Mouse (Mus musculus) neural tube, embryonic 11.5 days (tissue): ENCODE measurements around the gene Gm7075. TPM values are rescaled to one million over a fixed set of nuclear protein-coding genes. Genes with fewer than 3 reads are reported as not detected.
A peak's percentile ranks its signal among the peaks of the same experiment; 100 is the strongest.
"Not testable (repeated sequence)": the region's sequence is repeated elsewhere in the genome, so short reads cannot be mapped to it uniquely, and the experiment has no call there.

Source experiments
- ATAC-seq: fragments of 200-750 bp; cut with Nextera tagmentation; 2 replicates; pipeline ENCODE4 v1.8.0; 2017; ENCODE audit warnings: moderate number of reproducible peaks, mild to moderate bottlenecking, moderate TSS enrichment, moderate library complexity; ENCODE audit not compliant: insufficient read depth, low FRiP score, low TSS enrichment
- DNase-seq: peaks from one replicate; pipeline ENCODE4 v3.0.0-alpha.2; 2015; ENCODE audit warnings: low spot score
- H3K27ac ChIP-seq: fragments of 300-500 bp; sonication (generic); 2 replicates; pipeline ENCODE4 v1.5.1; 2014; ENCODE audit warnings: low read depth, mild to moderate bottlenecking, low read length
- H3K27me3 ChIP-seq: fragments of 300-500 bp; sonication (generic); 2 replicates; pipeline ENCODE4 v1.6.1; 2014; ENCODE audit warnings: mild to moderate bottlenecking, low read length, mixed read lengths; ENCODE audit not compliant: control insufficient read depth, insufficient read depth
- H3K36me3 ChIP-seq: fragments of 300-500 bp; sonication (generic); 2 replicates; pipeline ENCODE4 v1.6.1; 2014; ENCODE audit warnings: mild to moderate bottlenecking, low read length, moderate library complexity, mixed read lengths; ENCODE audit not compliant: control insufficient read depth, insufficient read depth
- H3K4me1 ChIP-seq: fragments of 300-500 bp; sonication (generic); 2 replicates; pipeline ENCODE4 v1.6.1; 2014; ENCODE audit warnings: low read length, mixed read lengths; ENCODE audit not compliant: control insufficient read depth, insufficient read depth
- H3K4me2 ChIP-seq: fragments of 300-500 bp; sonication (generic); 2 replicates; pipeline ENCODE4 v1.6.1; 2014; ENCODE audit warnings: low read depth, mild to moderate bottlenecking, moderate library complexity
- H3K4me3 ChIP-seq: fragments of 300-500 bp; sonication (generic); 2 replicates; pipeline ENCODE4 v1.5.1; 2014; ENCODE audit warnings: low read depth, low read length
- H3K9ac ChIP-seq: fragments of 300-500 bp; sonication (generic); 2 replicates; pipeline ENCODE4 v1.6.1; 2014; ENCODE audit warnings: mild to moderate bottlenecking, low read length
- H3K9me3 ChIP-seq: fragments of 300-500 bp; sonication (generic); 2 replicates; pipeline ENCODE4 v1.6.1; 2016; ENCODE audit warnings: low read length; ENCODE audit not compliant: control insufficient read depth
- WGBS: fragments of 180-500 bp; shearing (Covaris S2); extraction: QIAGEN DNeasy Blood & Tissue Kit; methylation state at CpG from one replicate; pipeline ENCODE4 v1.1.7; 2014; 5-methylcytosine and 5-hydroxymethylcytosine counted together
- polyA plus RNA-seq: library from polyadenylated mRNA; unstranded; fragments of >200 nt; fragmentation: Nextera tagmentation; extraction: Ambion mirVana; gene quantifications from 2 replicates; pipeline ENCODE4 v1.2.1, GENCODE M21; 2014

Gene Gm7075
- polyA plus RNA-seq, 1 experiment from 2014 or later, result not detected

DNA sequence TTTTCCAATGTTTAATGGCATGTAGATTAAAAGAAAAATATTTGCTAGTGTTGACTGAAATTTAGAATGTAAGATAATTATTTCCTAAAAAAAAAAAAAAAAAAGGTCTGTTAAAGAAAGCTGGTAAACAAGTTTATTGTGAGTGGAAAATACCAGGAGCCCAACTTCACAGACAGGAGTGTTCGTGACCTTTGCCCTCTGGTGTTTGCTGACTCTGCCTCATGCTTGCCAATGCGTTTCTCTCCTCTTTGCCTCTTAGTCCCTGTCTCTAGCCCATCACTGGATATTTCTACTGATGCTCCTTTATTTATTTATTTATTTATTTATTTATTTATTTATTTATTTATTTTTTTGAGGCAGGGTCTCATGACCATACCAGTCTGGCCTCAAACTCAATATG lies 18.0 kb downstream of the Gm7075 start:
- Histone ChIP-seq H3K9me3 (no peaks in the 10 kb centered on the region), H3K27ac (no peak overlapping the region), H3K4me1 (no peaks in the 10 kb centered on the region), H3K9ac (no peak overlapping the region), H3K36me3 (no peaks in the 10 kb centered on the region), H3K4me3 (no peak overlapping the region), H3K4me2 (no peak overlapping the region), H3K27me3 (no peaks in the 10 kb centered on the region)
- no peak for DNase-seq
- no peak for ATAC-seq
- WGBS, result 78% methylated on average over 2 of the region's 2 CpGs

DNA sequence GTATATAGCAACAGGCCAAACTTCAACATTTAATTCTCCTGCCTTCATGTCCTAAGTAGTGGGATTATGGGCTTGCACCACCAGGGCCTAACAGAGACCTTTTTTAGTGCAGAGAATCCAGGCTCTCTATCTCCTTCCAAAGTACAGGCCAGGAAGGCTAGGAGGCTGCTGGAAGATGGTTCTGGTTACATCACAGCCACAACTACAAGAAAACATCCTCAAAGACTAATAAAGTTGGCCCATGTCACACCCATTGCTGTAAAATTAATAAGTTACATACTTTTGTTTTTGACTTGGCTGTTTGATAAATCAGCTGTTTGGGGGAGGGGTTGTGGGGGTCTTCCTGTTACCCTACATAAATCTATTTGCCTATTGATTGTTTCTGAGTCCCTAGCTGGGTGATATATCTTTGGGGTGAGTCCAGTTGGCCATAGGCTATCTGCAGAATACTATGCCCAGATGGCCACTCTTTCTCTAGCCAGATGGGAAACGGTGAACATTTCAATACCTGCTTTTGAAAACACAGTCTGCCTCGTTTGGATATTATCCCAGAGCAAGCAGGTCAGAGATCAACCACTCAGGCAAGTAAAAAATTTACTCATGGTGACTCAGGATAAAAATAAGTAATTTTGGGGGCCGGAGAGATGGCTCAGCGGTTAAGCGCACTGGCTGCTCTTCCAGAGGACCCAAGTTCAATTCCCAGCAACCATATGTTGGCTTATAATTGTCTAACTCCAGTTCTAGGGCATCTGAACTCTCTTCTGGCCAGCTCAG lies 18.7 kb downstream of the Gm7075 start:
- Histone ChIP-seq H3K4me3 (no peak overlapping the region), H3K4me2 (no peak overlapping the region), H3K9ac (no peak overlapping the region), H3K27ac (no peak overlapping the region), H3K27me3 (no peaks in the 10 kb centered on the region), H3K36me3 (no peaks in the 10 kb centered on the region), H3K9me3 (no peaks in the 10 kb centered on the region), H3K4me1 (no peaks in the 10 kb centered on the region)
- no peak for ATAC-seq
- DNase-seq, result no peak
- WGBS, result 78% methylated on average over 5 of the region's 5 CpGs

DNA sequence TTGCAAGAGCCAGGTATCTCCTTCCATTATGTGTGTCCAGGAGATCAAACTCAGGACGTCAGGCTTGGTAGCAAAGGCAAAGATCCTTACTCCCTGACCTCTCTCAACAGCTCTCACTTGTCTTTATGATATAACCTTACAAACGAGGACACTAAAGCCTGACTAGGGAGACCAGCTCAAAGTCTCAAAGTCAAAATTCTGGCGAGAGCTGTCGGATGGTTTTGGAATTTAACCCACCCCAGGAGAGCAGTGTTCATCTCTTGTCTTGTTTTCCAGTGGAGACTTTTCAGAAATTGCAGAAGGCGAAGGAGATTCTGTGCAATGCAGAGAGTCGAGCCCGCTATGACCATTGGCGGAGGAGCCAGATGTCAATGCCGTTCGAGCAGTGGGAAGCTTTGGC lies 24.6 kb downstream of the Gm7075 start:
- 85% methylated on average over 10 of the region's 10 CpGs for WGBS

DNA sequence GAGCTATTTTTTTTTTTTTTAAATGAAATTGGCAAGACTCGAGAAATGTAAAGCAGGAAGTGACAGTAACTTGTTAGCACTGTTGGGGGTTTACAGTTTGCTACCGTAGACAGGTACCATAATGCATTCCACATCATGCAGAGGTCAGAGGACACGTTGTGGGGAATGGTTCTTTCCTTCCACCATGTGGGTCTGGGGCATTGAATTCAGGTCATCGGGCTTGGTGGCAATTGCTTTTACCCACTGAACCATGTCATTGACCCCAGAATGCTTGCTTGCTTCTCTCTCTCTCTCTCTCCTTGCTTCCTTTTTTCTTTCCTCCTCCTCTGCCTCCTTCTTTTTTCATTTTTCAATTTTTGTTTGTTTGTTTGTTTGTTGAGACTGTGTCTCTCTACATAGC lies 32.6 kb downstream of the Gm7075 start:
- Histone ChIP-seq H3K27ac (no peak overlapping the region), H3K4me1 (no peaks in the 10 kb centered on the region), H3K27me3 (no peaks in the 10 kb centered on the region), H3K4me3 (no peak overlapping the region), H3K36me3 (no peaks in the 10 kb centered on the region), H3K9me3 (no peaks in the 10 kb centered on the region), H3K4me2 (no peak overlapping the region), H3K9ac (no peak overlapping the region)
- ATAC-seq, result no peak
- no peak for DNase-seq
- WGBS, result 51% methylated on average over 4 of the region's 4 CpGs

More for the DNA sequence above, 24.6 kb downstream of the Gm7075 start:
- no peak overlapping the region for H3K4me2 ChIP-seq
- H3K9me3 ChIP-seq, result no peaks in the 10 kb centered on the region
- no peaks in the 10 kb centered on the region for H3K36me3 ChIP-seq
- ATAC-seq (no peak), DNase-seq (no peak)
- no peak overlapping the region for H3K9ac ChIP-seq
- H3K27me3 ChIP-seq, result no peaks in the 10 kb centered on the region
- no peak overlapping the region for H3K4me3 ChIP-seq
- H3K27ac ChIP-seq, result no peak overlapping the region
- H3K4me1 ChIP-seq, result no peaks in the 10 kb centered on the region

DNA sequence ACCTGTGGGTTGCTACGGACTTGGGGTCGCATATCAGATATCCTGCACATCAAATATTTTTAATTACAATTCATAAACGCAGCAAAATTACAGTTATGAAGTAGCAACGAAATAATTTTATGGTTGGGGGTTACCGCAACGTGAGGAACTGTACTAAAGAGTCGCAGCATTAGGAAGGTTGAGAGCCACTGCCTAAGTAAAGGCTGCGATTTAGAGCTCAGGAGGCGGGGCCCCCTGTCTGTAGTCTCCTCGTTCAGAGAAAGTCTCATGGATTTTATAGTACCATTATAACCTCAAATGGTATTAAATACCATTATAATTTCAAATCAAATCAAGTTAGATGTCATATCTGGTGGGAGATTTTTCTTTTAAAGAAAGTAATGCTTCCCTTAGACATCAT lies 34.6 kb downstream of the Gm7075 start:
- Histone ChIP-seq H3K36me3 (no peaks in the 10 kb centered on the region), H3K4me2 (peak overlapping the region; percentile 62), H3K9ac (no peak overlapping the region; the same call in 1 of the 2 replicates), H3K27me3 (no peaks in the 10 kb centered on the region), H3K4me1 (peaks cover under 1% of the 10 kb centered on the region; the same call in 1 of the 2 replicates), H3K27ac (no peak overlapping the region), H3K4me3 (peak overlapping the region; percentile 51), H3K9me3 (no peaks in the 10 kb centered on the region)
- ATAC-seq (no peak), DNase-seq (no peak)
- 4% methylated on average over 10 of the region's 10 CpGs for WGBS

DNA sequence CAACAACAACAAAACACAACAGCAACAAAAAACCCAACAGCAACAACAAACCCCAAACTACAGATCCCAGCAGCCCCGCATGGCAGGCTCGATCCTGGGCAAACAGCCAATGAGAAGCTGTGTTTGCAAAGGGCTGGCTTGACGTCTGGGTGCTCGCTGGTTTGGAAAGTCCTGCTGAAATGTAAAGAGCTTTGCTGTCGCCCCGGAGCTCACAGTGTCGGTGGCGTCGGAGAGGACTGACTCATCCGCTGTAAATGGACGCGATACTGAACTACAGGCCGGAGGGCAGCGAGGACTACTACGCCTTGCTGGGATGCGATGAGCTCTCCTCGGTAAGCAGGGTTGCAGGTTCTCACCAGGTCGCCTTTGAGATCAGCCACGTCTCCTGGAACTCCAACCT lies 35.1 kb downstream of the Gm7075 start:
- ATAC-seq (peak; percentile 76), DNase-seq (peak; percentile 75)
- H3K4me3 ChIP-seq, result peak overlapping the region; percentile 51
- peaks cover 6% of the 10 kb centered on the region for H3K4me1 ChIP-seq
- H3K4me2 ChIP-seq, result peak overlapping the region; percentile 62
- H3K27me3 ChIP-seq, result no peaks in the 10 kb centered on the region
- H3K36me3 ChIP-seq, result no peaks in the 10 kb centered on the region
- H3K27ac ChIP-seq, result no peak overlapping the region
- H3K9me3 ChIP-seq, result no peaks in the 10 kb centered on the region
- WGBS, result under 1% methylated on average over 19 of the region's 19 CpGs
- H3K9ac ChIP-seq, result peak overlapping the region; percentile 55

DNA sequence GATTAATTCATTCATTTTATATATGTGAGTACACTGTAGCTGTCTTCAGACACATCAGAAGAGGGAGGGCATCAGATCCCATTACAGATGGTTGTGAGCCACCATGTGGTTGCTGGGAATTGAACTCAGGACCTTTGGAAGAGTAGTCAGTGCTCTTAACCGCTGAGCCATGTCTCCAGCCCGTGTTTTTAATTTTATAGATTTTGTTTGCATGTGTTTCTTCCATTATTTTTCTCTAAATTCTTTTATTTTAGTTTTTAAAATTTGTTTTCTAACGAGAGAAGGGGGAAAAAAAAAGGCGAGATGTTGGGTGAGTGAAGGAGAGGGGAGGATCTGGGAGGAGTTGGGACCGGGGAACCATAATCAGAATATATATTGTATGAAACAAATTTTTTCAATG lies 35.7 kb downstream of the Gm7075 start:
- peak overlapping the region; percentile 62 for H3K4me2 ChIP-seq
- ATAC-seq, DNase-seq, H3K27ac ChIP-seq, H3K9me3 ChIP-seq, H3K4me3 ChIP-seq, H3K36me3 ChIP-seq, H3K4me1 ChIP-seq, H3K9ac ChIP-seq, H3K27me3 ChIP-seq: not testable (repeated sequence)
- WGBS, result 34% methylated on average over 5 of the region's 5 CpGs

DNA sequence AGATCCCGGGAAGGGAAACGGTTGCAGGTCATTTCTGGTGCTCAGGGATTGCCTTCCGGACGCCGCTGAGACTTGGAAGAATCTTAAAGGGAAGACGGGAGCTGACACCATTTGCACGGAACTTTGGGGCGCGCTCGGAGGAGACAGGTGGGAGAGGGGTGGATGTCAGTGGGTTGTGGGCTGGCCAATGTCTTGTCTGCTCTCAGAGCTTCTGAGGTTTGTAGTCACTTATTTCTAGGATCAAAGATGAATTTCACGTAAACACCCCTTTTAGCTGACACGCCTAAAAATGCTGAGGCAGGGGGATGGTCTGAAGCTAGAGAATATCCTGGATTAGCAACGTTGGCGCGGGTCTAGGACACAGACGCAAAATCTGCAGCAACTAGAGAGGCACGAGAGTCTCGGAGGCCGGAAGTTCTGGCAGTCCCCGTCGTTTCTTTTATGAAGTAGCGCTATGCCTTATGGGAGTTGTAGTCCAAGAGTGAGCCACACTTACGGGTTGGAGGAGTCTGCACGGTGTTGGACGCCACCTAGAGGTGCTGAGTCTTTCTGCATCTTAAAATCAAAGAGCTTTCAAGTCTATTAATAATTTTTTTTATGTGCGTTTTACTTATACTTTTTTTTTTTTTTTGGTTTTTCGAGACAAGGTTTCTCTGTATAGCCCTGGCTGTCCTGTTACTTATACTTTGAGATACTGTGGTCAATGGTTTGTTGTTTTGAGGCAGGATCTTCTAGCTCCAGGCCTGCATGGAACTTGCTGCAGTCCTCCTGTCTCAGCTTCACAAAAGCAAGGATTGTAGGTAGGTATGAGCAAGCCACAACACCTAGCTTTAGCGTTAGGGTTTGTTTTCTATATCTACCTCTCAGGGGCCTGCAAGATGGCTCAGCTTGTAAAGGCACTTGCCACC lies 39.0 kb downstream of the Gm7075 start, which contains the start of gene Dnajc12:
Gene Dnajc12 (plus strand): TSS at position 72 of the 908 bp plus-strand sequence.
- no peaks in the 10 kb centered on the region for H3K9me3 ChIP-seq
- H3K27ac ChIP-seq, result no peak within 1 kb of the TSS

More for the DNA sequence above, 39.0 kb downstream of the Gm7075 start, which contains the start of gene Dnajc12:
- Histone ChIP-seq H3K9ac (peak within 1 kb of the TSS; percentile 5), H3K4me1 (peaks cover 6% of the 10 kb centered on the region), H3K27me3 (no peaks in the 10 kb centered on the region), H3K36me3 (no peaks in the 10 kb centered on the region), H3K4me2 (peak within 1 kb of the TSS; percentile 61), H3K4me3 (peak within 1 kb of the TSS; percentile 31)
- ATAC-seq (peak; percentile 91), DNase-seq (peak; percentile 86)
- under 1% methylated on average over 28 of the region's 28 CpGs for WGBS
